Mouse (Mus musculus) olfactory bulb, adult 2 months (tissue): ENCODE measurements around the gene Ebpl.

Source experiments
- CTCF ChIP-seq: fragments of 200-500 bp; IDR thresholded peaks from 2 replicates; pipeline ENCODE4 v1.5.1; 2012; ENCODE audit warnings: low read depth, mild to moderate bottlenecking, low read length, moderate library complexity; ENCODE audit not compliant: insufficient read depth
- POLR2A ChIP-seq: fragments of 200-500 bp; IDR thresholded peaks from 2 replicates; pipeline ENCODE4 v1.6.1; 2012; ENCODE audit warnings: mild to moderate bottlenecking, low read depth, low read length, moderate library complexity; ENCODE audit not compliant: insufficient read depth

- TF ChIP-seq CTCF: no peak
- TF ChIP-seq POLR2A: no peak
Observed at GRCm38 (mm10) chr14:61350808-61351207, 9.4 kb downstream of the Ebpl start.
